Mouse (Mus musculus) neural tube, embryonic 12.5 days (tissue): ENCODE results near the gene Rora. TPM values are rescaled to one million over a fixed set of nuclear protein-coding genes. Genes with fewer than 3 reads are reported as not detected.

Source experiments
- ATAC-seq: fragments of 200-750 bp; cut with Nextera tagmentation; 2 replicates; pipeline ENCODE4 v1.8.0; 2017; ENCODE audit warnings: low read depth, mild to moderate bottlenecking, moderate TSS enrichment, moderate library complexity; ENCODE audit not compliant: low FRiP score
- H3K27ac ChIP-seq: fragments of 300-500 bp; sonication (generic); 2 replicates; pipeline ENCODE4 v1.5.1; 2016
- H3K27me3 ChIP-seq: fragments of 300-500 bp; sonication (generic); replicated peaks from 2 replicates; pipeline ENCODE4 v1.6.1; 2016; ENCODE audit warnings: mild to moderate bottlenecking
- H3K36me3 ChIP-seq: fragments of 300-500 bp; sonication (generic); 2 replicates; pipeline ENCODE4 v1.6.1; 2016; ENCODE audit warnings: mild to moderate bottlenecking
- H3K4me1 ChIP-seq: fragments of 300-500 bp; sonication (generic); 2 replicates; pipeline ENCODE4 v1.6.1; 2016
- H3K4me2 ChIP-seq: fragments of 300-500 bp; sonication (generic); replicated peaks from 2 replicates; pipeline ENCODE4 v1.6.1; 2016; ENCODE audit warnings: mild to moderate bottlenecking
- H3K4me3 ChIP-seq: fragments of 300-500 bp; sonication (generic); 2 replicates; pipeline ENCODE4 v1.5.1; 2016
- H3K9ac ChIP-seq: fragments of 300-500 bp; sonication (generic); 2 replicates; pipeline ENCODE4 v1.6.1; 2016; ENCODE audit warnings: mild to moderate bottlenecking
- H3K9me3 ChIP-seq: fragments of 300-500 bp; sonication (generic); 2 replicates; pipeline ENCODE4 v1.6.1; 2016; ENCODE audit warnings: mild to moderate bottlenecking
- WGBS: fragments of 180-500 bp; shearing (Covaris S2); methylation state at CpG from one replicate; pipeline ENCODE4 v1.1.7; 2016; 5-methylcytosine and 5-hydroxymethylcytosine counted together
- polyA plus RNA-seq: library from polyadenylated mRNA; unstranded; fragments of >200 nt; fragmentation: Nextera tagmentation; extraction: Ambion mirVana; gene quantifications from 2 replicates; pipeline ENCODE4 v1.2.1, GENCODE M21; 2016

Gene Rora
- polyA plus RNA-seq, 1 experiment from 2014 or later = 5.3 TPM

GRCm38 (mm10) chr9:69125787-69126161 is 472.2 kb downstream of the Rora start:
- Histone ChIP-seq H3K9ac (no peak overlapping the region), H3K4me3 (no peak overlapping the region), H3K36me3 (no peaks in the 10 kb centered on the region), H3K9me3 (no peaks in the 10 kb centered on the region), H3K27ac (no peak overlapping the region), H3K27me3 (no peaks in the 10 kb centered on the region), H3K4me1 (peaks cover 25% of the 10 kb centered on the region), H3K4me2 (peak overlapping the region; percentile 57)
- no peak for ATAC-seq
- 58% methylated on average over 7 of the region's 7 CpGs for WGBS

GRCm38 (mm10) chr9:69126595-69126994 is 473.0 kb downstream of the Rora start:
- Histone ChIP-seq H3K27ac (no peak overlapping the region), H3K4me2 (no peak overlapping the region), H3K36me3 (no peaks in the 10 kb centered on the region), H3K4me1 (peaks cover 18% of the 10 kb centered on the region), H3K4me3 (no peak overlapping the region), H3K9me3 (no peaks in the 10 kb centered on the region), H3K9ac (no peak overlapping the region), H3K27me3 (no peaks in the 10 kb centered on the region)
- ATAC-seq = no peak
- WGBS = 88% methylated on average over 2 of the region's 2 CpGs

- H3K4me1 ChIP-seq = peaks cover 17% of the 10 kb centered on the region; the same call in 1 of the 2 replicates
- H3K4me3 ChIP-seq = no peak overlapping the region
- H3K9me3 ChIP-seq = no peaks in the 10 kb centered on the region
- no peak overlapping the region for H3K27ac ChIP-seq
- H3K9ac ChIP-seq = no peak overlapping the region
- WGBS = 89% methylated on average over 6 of the region's 6 CpGs
- ATAC-seq = no peak
- H3K36me3 ChIP-seq = no peaks in the 10 kb centered on the region
- H3K4me2 ChIP-seq = no peak overlapping the region
- H3K27me3 ChIP-seq = no peaks in the 10 kb centered on the region
Observed at GRCm38 (mm10) chr9:69128335-69128734, 474.7 kb downstream of the Rora start.

- no peak overlapping the region for H3K9ac ChIP-seq
- no peak overlapping the region for H3K4me3 ChIP-seq
- no peaks in the 10 kb centered on the region for H3K4me1 ChIP-seq
- 80% methylated on average over 6 of the region's 6 CpGs for WGBS
- H3K27me3 ChIP-seq = no peaks in the 10 kb centered on the region
- no peaks in the 10 kb centered on the region for H3K36me3 ChIP-seq
- ATAC-seq = no peak
- no peaks in the 10 kb centered on the region for H3K9me3 ChIP-seq
- no peak overlapping the region for H3K27ac ChIP-seq
- no peak overlapping the region for H3K4me2 ChIP-seq
Observed at GRCm38 (mm10) chr9:69132995-69133394, 479.4 kb downstream of the Rora start.

GRCm38 (mm10) chr9:69133696-69134095 is 480.1 kb downstream of the Rora start:
- Histone ChIP-seq H3K9ac (no peak overlapping the region), H3K27me3 (no peaks in the 10 kb centered on the region), H3K4me1 (no peaks in the 10 kb centered on the region), H3K27ac (no peak overlapping the region), H3K4me3 (no peak overlapping the region), H3K9me3 (no peaks in the 10 kb centered on the region), H3K36me3 (no peaks in the 10 kb centered on the region), H3K4me2 (no peak overlapping the region)
- WGBS = 80% methylated on average over 7 of the region's 7 CpGs
- ATAC-seq = no peak

- H3K27ac ChIP-seq = no peak overlapping the region
- H3K27me3 ChIP-seq = no peaks in the 10 kb centered on the region
- no peaks in the 10 kb centered on the region for H3K9me3 ChIP-seq
- no peak overlapping the region for H3K9ac ChIP-seq
- no peaks in the 10 kb centered on the region for H3K36me3 ChIP-seq
- H3K4me2 ChIP-seq = no peak overlapping the region
- no peak overlapping the region for H3K4me3 ChIP-seq
- H3K4me1 ChIP-seq = no peaks in the 10 kb centered on the region
- no peak for ATAC-seq
- WGBS = 87% methylated on average over 9 of the region's 9 CpGs
Observed at GRCm38 (mm10) chr9:69134604-69135003, 481.0 kb downstream of the Rora start.

- Histone ChIP-seq H3K9ac (no peak overlapping the region), H3K4me2 (no peak overlapping the region), H3K27me3 (no peaks in the 10 kb centered on the region), H3K36me3 (no peaks in the 10 kb centered on the region), H3K9me3 (no peaks in the 10 kb centered on the region), H3K4me1 (no peaks in the 10 kb centered on the region), H3K27ac (no peak overlapping the region), H3K4me3 (no peak overlapping the region)
- WGBS = 94% methylated on average over 5 of the region's 5 CpGs
- ATAC-seq = no peak
Observed at GRCm38 (mm10) chr9:69136821-69137220, 483.2 kb downstream of the Rora start.

- ATAC-seq = no peak
- H3K27ac ChIP-seq = no peak overlapping the region
- H3K4me1 ChIP-seq = no peaks in the 10 kb centered on the region
- no peak overlapping the region for H3K4me2 ChIP-seq
- H3K36me3 ChIP-seq = no peaks in the 10 kb centered on the region
- H3K9ac ChIP-seq = no peak overlapping the region
- no peak overlapping the region for H3K4me3 ChIP-seq
- 50% methylated on average over 10 of the region's 10 CpGs for WGBS
- no peaks in the 10 kb centered on the region for H3K27me3 ChIP-seq
- no peaks in the 10 kb centered on the region for H3K9me3 ChIP-seq
Observed at GRCm38 (mm10) chr9:69137398-69137797, 483.8 kb downstream of the Rora start.

GRCm38 (mm10) chr9:69140144-69140543 is 486.6 kb downstream of the Rora start:
- H3K4me2 ChIP-seq = no peak overlapping the region
- H3K27ac ChIP-seq = no peak overlapping the region
- WGBS = 56% methylated on average over 6 of the region's 6 CpGs

GRCm38 (mm10) chr9:69141859-69142258 is 488.3 kb downstream of the Rora start:
- no peaks in the 10 kb centered on the region for H3K4me1 ChIP-seq
- H3K9me3 ChIP-seq = no peaks in the 10 kb centered on the region
- H3K27ac ChIP-seq = no peak overlapping the region
- no peak for ATAC-seq
- H3K27me3 ChIP-seq = no peaks in the 10 kb centered on the region
- no peak overlapping the region for H3K9ac ChIP-seq
- H3K4me2 ChIP-seq = no peak overlapping the region
- no peaks in the 10 kb centered on the region for H3K36me3 ChIP-seq
- WGBS = 43% methylated on average over 4 of the region's 4 CpGs
- no peak overlapping the region for H3K4me3 ChIP-seq

More at GRCm38 (mm10) chr9:69140144-69140543, 486.6 kb downstream of the Rora start:
- Histone ChIP-seq H3K36me3 (no peaks in the 10 kb centered on the region), H3K4me3 (no peak overlapping the region), H3K9ac (no peak overlapping the region), H3K4me1 (no peaks in the 10 kb centered on the region), H3K9me3 (no peaks in the 10 kb centered on the region), H3K27me3 (no peaks in the 10 kb centered on the region)
- ATAC-seq = no peak

GRCm38 (mm10) chr9:69146937-69147336 is 493.4 kb downstream of the Rora start:
- Histone ChIP-seq H3K27ac (no peak overlapping the region), H3K4me3 (no peak overlapping the region), H3K27me3 (no peaks in the 10 kb centered on the region), H3K4me2 (no peak overlapping the region), H3K9me3 (no peaks in the 10 kb centered on the region), H3K36me3 (no peaks in the 10 kb centered on the region), H3K9ac (no peak overlapping the region), H3K4me1 (no peaks in the 10 kb centered on the region)
- no peak for ATAC-seq
- 88% methylated on average over 1 of the region's 1 CpGs for WGBS

GRCm38 (mm10) chr9:69150224-69150623 is 496.6 kb downstream of the Rora start:
- WGBS = 45% methylated on average over 14 of the region's 14 CpGs
- no peak overlapping the region for H3K4me3 ChIP-seq
- H3K27ac ChIP-seq = no peak overlapping the region
- H3K4me1 ChIP-seq = no peaks in the 10 kb centered on the region
- no peak for ATAC-seq
- no peak overlapping the region for H3K9ac ChIP-seq
- H3K4me2 ChIP-seq = no peak overlapping the region
- no peaks in the 10 kb centered on the region for H3K27me3 ChIP-seq
- no peaks in the 10 kb centered on the region for H3K9me3 ChIP-seq
- H3K36me3 ChIP-seq = no peaks in the 10 kb centered on the region

GRCm38 (mm10) chr9:69154684-69155083 is 501.1 kb downstream of the Rora start:
- H3K4me1 ChIP-seq = no peaks in the 10 kb centered on the region; the same call in 1 of the 2 replicates
- H3K36me3 ChIP-seq = no peaks in the 10 kb centered on the region
- no peak overlapping the region for H3K4me3 ChIP-seq
- no peak for ATAC-seq
- 94% methylated on average over 5 of the region's 5 CpGs for WGBS
- H3K9me3 ChIP-seq = no peaks in the 10 kb centered on the region
- H3K9ac ChIP-seq = no peak overlapping the region
- H3K27ac ChIP-seq = no peak overlapping the region
- H3K27me3 ChIP-seq = no peaks in the 10 kb centered on the region
- H3K4me2 ChIP-seq = no peak overlapping the region
